ENCODE assay signal across 9 mouse cellular contexts in the genomic region with DNA sequence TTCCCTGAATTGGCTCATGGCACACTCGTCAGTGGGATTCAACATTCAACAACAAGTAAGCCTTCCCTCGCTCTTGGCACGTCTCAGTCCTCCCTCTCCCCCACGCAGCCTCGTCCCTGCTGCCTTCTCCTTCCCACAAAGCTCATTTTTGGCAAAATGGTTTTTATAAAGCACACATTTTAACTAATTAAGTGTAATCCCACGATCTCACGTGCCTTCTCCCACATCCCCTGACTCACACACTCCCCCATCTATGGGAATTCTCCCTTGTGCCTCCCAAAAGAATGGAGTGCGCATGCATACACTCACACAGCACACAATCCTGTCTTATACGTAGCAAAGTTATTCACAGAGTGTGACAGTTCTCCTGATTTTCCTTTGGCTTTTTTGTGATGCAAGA.
DNase-seq lines count a peak whose midpoint lies in the region; ATAC-seq lines count a peak whose summit lies in the region.
"Had no signal": no experiment of that assay in that cellular context is flagged by ENCODE, and none has a peak within 500 bp of the region (broad histone marks: within the 10 kb centered on the region; RNA-seq: fewer than 3 reads in every experiment).

No protein-coding gene starts in this region.

- peak; percentile 77 to 80 for DNase-seq in layer of hippocampus, adult 18-20 months (ENCODE audit: low spot score in 2 of 2)
- no peak for DNase-seq in layer of hippocampus, adult 9-10 months (ENCODE audit: low spot score)
- DNase-seq in left cerebral cortex, adult 8-10 months (ENCODE audit: low spot score in 2 of 2): peak; percentile 46 to 79
- peak; percentile 88 for DNase-seq in telencephalon, adult 2 months (ENCODE audit: low read depth, low spot score)
- no peak for DNase-seq in urinary bladder, adult 18-20 months (ENCODE audit: low spot score in 2 of 2)
- DNase-seq: adrenal gland, adult 8-10 months; thymus, postnatal 36 days had no signal

- peak; percentile 66 for ATAC-seq in frontal cortex, adult (ENCODE audit: low TSS enrichment)
- no peak for ATAC-seq in megakaryocyte progenitor cell, adult 5-6 weeks (replicated peaks; ENCODE audit: poor library complexity)

Comparison
In these comparisons a context has a peak if more than half of its experiments do, and no peak if none do; other contexts are left out.
1. DNase-seq: peak in layer of hippocampus, adult 18-20 months (2 of 2), left cerebral cortex, adult 8-10 months (2 of 2) and telencephalon, adult 2 months (single experiment); none in layer of hippocampus, adult 9-10 months (single experiment) and urinary bladder, adult 18-20 months (0 of 2).